Mouse (Mus musculus): ENCODE data around the gene Nudt8.
"Not testable (repeated sequence)": the region's sequence is repeated elsewhere in the genome, so short reads cannot be mapped to it uniquely, and the experiment has no call there.

Gene Nudt8

GRCm38 (mm10) chr19:4000119-4000900 lies at the start of gene Nudt8, which contains the start of gene Gm49405:
Nudt8 (plus strand) TSS chr19:4000580.
Gm49405 (plus strand) TSS chr19:4000626.
- peak; percentile 98 for DNase-seq (ENCODE audit: low spot score)

- DNase-seq (ENCODE audit: low spot score), result no peak
Measured at GRCm38 (mm10) chr19:3951461-3951860, 48.9 kb upstream of the Nudt8 start.

GRCm38 (mm10) chr19:3952099-3952498 lies 48.3 kb upstream of the Nudt8 start:
- no peak for DNase-seq (ENCODE audit: low spot score)

GRCm38 (mm10) chr19:3955033-3955432 lies 45.3 kb upstream of the Nudt8 start:
- no peak for DNase-seq (ENCODE audit: low spot score)

GRCm38 (mm10) chr19:3955804-3956203 lies 44.6 kb upstream of the Nudt8 start:
- DNase-seq (ENCODE audit: low spot score), result no peak

GRCm38 (mm10) chr19:3957296-3958036 lies 42.9 kb upstream of the Nudt8 start:
- not testable (repeated sequence) for DNase-seq (ENCODE audit: low spot score)

GRCm38 (mm10) chr19:3958470-3958869 lies 41.9 kb upstream of the Nudt8 start, which contains the start of gene Aldh3b3:
Aldh3b3 (plus strand) TSS chr19:3958645.
- no peak for DNase-seq (ENCODE audit: low spot score)

GRCm38 (mm10) chr19:3959030-3959429 lies 41.4 kb upstream of the Nudt8 start:
- DNase-seq (ENCODE audit: low spot score), result no peak

- no peak for DNase-seq (ENCODE audit: low spot score)
Measured at GRCm38 (mm10) chr19:3960211-3960610, 40.2 kb upstream of the Nudt8 start.

GRCm38 (mm10) chr19:3961805-3962204 lies 38.6 kb upstream of the Nudt8 start:
- not testable (repeated sequence) for DNase-seq (ENCODE audit: low spot score)

- DNase-seq (ENCODE audit: low spot score), result no peak
Measured at GRCm38 (mm10) chr19:3962469-3962868, 37.9 kb upstream of the Nudt8 start.

- DNase-seq (ENCODE audit: low spot score), result no peak
Measured at GRCm38 (mm10) chr19:3964030-3964429, 36.4 kb upstream of the Nudt8 start.

- DNase-seq (ENCODE audit: low spot score), result no peak
Measured at GRCm38 (mm10) chr19:3966330-3967075, 33.9 kb upstream of the Nudt8 start.

GRCm38 (mm10) chr19:3967258-3967657 lies 33.1 kb upstream of the Nudt8 start:
- DNase-seq (ENCODE audit: low spot score), result no peak

GRCm38 (mm10) chr19:3972229-3972628 lies 28.2 kb upstream of the Nudt8 start, which contains the start of gene Aldh3b2:
Aldh3b2 (plus strand) TSS chr19:3972328.
- no peak for DNase-seq (ENCODE audit: low spot score)

- not testable (repeated sequence) for DNase-seq (ENCODE audit: low spot score)
Measured at GRCm38 (mm10) chr19:3974608-3975007, 25.8 kb upstream of the Nudt8 start.

- no peak for DNase-seq (ENCODE audit: low spot score)
Measured at GRCm38 (mm10) chr19:3975866-3976265, 24.5 kb upstream of the Nudt8 start.

GRCm38 (mm10) chr19:3980309-3980708 lies 20.1 kb upstream of the Nudt8 start:
- peak; percentile 85 for DNase-seq (ENCODE audit: low spot score)

- DNase-seq (ENCODE audit: low spot score), result no peak
Measured at GRCm38 (mm10) chr19:3980917-3981316, 19.5 kb upstream of the Nudt8 start.

- no peak for DNase-seq (ENCODE audit: low spot score)
Measured at GRCm38 (mm10) chr19:3983527-3984200, 16.7 kb upstream of the Nudt8 start.

GRCm38 (mm10) chr19:3985261-3985681 lies 15.1 kb upstream of the Nudt8 start:
- no peak for DNase-seq (ENCODE audit: low spot score)

GRCm38 (mm10) chr19:3986334-3986733 lies 14.0 kb upstream of the Nudt8 start, which contains the start of gene Acy3:
Acy3 (plus strand) TSS chr19:3986570.
- no peak for DNase-seq (ENCODE audit: low spot score)

Data from layer of hippocampus, adult 9-10 months (tissue).